Mouse (Mus musculus): ENCODE results near the gene Vstm4.

The Vstm4 gene

GRCm38 (mm10) chr14:32950312-32951301 lies 94.1 kb downstream of the Vstm4 start:
- no peak for DNase-seq

DNA sequence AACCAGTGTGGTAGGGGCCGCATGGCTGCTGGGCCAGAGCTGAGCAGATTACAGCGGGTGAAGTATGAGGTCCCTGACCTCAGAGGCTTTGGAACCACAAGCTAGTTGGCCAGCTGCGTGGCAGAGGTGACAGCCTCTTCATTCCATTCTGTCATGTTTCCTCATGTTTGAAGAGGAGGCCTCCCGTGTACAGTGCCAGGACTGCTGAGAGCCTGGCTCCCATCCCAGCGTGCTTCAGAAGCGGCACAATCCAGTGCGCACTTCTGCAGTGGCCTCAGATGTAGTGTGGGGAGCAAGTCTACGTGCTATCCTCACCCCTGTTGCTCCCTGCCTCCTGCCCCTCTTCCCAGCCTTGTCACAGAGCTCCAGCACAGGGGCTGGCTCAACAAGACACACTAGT lies 99.9 kb downstream of the Vstm4 start:
- peak; percentile 51 to 61 for DNase-seq

DNA sequence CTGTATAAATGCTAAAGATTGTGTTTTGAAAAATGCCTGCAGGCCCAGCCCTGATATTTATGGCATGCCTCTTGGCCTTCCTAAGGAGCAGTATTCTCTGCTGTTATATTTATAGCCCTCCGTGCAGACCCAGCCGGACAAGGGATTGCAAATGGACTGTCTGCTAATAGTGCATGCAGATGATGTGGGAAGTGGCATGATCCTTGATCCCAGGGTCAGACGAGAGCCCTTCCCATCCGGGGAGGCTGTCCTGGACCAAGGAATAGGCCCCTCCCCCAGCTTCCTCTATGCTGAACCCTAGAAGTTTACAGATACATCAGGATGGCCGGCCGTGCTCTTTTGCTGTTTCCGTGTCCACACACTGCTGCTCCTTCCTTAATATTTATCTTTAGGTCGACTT lies 102.1 kb downstream of the Vstm4 start:
- DNase-seq, result no peak

DNA sequence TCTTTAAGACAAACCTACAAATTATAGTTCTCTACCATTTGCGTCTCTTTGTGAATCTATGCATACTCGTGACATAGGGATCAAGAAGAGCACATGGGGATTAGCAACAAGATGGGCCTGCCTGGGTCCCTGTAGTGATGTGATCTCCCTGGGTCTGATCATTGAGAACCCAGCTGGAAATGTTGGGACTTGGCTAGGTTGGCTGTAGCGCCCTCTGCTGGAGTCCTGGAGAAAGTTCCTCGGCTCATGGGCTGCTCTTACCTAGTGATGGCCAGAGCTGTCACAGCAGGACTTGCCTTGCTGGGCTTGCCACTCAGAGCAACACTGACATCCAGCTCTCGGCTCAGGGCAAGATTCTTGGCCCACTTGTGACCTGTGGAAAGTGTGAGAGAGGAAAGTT lies 103.9 kb downstream of the Vstm4 start:
- peak; percentile 77 to 79 for DNase-seq

DNA sequence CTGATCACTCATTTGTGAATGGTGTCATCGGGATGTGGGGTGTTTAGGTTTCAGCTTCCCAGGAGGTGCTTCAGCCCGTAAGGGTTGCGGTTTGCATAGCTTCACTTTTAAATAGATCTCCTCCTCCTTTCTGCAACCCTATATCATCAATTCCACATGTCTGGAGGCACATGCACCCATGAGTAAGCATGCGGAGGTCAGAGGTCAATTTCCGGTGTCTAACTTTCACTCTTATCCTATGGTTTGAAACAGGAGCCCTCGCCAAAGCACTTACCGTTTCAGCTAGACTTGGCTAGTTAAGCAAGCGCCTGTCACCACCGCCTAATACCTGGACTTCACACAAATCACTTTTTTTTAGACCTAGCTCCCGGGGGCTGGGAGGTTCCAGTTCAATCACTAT lies 108.2 kb downstream of the Vstm4 start:
- no peak for DNase-seq

DNA sequence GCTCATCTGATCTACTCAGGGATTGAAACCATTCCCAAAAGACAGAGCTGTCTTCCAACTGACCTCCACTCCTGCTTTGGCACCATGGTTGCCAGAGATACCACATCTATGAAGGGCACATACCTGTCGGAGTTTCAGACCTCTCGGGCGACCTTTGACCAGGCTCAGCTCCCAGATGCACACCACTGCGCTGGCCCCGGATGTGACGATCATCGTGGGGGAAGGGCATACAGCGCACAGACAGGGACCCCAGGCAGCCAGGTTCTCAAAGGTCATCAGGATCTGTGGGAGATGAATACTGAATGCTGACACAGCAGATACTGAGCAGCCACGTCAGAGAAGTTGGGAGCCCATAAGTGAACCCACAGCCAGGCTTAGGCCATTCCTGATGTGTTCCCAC lies 114.1 kb downstream of the Vstm4 start:
- no peak for DNase-seq

- no peak for DNase-seq
These were observed 127.7 kb downstream of the Vstm4 start for GRCm38 (mm10) chr14:32984176-32984738.

- DNase-seq, result no peak
These were observed 130.1 kb downstream of the Vstm4 start for GRCm38 (mm10) chr14:32986659-32987058.

All from cerebellum, postnatal 14 days (tissue).